Mouse (Mus musculus) urinary bladder, postnatal 4 days (tissue): Measurements from ENCODE around the gene Ms4a14.
A peak's percentile ranks its signal among the peaks of the same experiment; 100 is the strongest.
"Not testable (repeated sequence)": the region's sequence is repeated elsewhere in the genome, so short reads cannot be mapped to it uniquely, and the experiment has no call there.

Source experiments
- DNase-seq, 2 experiments: peaks; one replicate each; pipeline ENCODE4 v3.0.0; 2021 to 2022; ENCODE audit warnings: low spot score in 2 of 2

Gene Ms4a14

DNA sequence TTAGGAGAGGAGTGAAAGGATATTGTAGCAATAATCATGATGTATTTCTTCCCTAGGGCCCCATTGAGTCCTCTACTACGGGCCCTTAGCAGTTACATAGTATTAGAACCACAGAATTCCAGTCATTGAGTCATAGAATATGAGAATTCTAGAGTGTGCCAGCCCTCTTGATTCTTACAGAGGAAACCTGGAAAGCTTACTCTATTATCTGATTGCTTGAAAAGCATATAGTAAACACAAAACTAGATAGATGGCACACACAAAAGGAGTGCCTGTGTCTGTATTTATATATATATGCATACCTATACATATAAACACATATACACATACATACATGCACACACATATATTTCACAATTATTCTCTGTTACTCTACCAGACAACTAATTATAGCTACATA lies at the start of gene Ms4a14:
TSS of gene Ms4a14 (minus strand) at position 101 of the 400 bp plus-strand sequence.
- no peak for DNase-seq

DNA sequence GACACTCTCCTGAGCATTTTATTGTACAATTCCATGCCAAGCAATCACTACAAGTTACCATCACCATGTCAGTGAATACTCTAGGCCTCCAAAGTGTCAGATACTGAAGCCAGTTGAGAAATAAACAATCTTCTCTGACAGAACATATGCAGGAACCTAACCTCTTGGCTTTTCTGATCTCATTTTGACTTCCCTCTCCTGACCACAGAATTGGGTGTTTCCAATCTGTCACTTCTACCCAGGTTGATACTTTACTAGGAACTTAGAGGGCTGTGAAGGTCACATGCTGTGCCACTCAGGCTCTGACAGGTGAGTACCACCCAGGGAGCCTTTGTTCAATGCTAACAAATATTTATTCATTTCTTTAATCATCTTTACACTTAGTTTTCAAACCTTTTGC lies 47.7 kb upstream of the Ms4a14 start:
- DNase-seq = no peak

DNA sequence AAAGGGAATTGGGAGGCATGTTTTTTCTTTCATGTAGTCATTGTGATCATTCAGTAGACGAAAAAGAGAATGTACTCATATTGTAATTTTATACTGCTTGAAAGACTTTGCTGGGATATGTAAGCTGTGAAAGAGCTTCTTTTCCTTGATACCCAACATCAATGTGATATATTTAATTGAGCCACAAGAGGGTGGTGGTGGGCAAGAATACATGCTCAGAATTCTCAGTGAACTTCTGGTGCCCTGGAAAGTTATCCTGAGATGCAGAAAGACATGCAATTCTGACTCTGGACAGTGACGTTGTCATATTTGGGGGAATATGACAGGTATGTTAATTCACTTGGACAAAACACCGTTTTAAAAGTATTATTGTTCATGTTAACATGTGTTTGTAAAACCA lies 45.9 kb upstream of the Ms4a14 start:
- no peak for DNase-seq

DNA sequence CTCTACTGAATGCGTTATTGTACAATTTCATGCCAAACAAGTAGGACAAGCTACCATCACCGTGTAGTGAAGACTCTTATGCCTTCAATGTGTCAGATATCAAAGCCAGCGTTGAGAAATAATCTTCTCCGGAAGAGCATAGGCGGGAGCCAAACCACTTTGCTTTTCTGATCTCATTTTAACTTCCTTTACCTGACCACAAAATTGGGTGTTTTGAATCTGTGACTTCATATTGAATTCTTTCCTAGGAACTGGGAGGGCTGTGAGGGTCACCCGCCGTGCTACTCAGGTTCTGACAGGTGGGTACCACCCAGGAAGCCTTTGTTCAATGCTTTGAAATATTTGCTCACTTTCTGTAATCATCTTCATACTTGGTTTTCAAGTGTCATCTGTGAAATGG lies 41.5 kb upstream of the Ms4a14 start:
- no peak for DNase-seq

DNA sequence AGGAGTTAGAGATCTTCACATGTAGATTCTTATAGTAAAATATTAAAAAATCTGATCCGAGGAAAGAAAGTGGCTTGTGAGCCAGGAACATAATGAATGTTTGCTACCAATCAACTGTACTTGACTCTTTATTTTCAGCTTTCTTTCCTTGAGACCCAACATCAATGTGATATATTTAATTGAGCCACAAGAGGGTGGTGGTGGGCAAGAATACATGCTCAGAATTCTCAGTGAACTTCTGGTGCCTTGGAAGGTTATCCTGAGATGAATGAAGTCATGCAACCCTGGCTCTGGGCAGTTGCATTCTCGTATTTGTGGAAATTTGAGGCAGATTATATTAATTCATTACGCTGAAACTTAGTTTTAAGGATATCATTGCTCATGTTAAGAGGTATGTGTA lies 37.6 kb upstream of the Ms4a14 start:
- no peak for DNase-seq

DNA sequence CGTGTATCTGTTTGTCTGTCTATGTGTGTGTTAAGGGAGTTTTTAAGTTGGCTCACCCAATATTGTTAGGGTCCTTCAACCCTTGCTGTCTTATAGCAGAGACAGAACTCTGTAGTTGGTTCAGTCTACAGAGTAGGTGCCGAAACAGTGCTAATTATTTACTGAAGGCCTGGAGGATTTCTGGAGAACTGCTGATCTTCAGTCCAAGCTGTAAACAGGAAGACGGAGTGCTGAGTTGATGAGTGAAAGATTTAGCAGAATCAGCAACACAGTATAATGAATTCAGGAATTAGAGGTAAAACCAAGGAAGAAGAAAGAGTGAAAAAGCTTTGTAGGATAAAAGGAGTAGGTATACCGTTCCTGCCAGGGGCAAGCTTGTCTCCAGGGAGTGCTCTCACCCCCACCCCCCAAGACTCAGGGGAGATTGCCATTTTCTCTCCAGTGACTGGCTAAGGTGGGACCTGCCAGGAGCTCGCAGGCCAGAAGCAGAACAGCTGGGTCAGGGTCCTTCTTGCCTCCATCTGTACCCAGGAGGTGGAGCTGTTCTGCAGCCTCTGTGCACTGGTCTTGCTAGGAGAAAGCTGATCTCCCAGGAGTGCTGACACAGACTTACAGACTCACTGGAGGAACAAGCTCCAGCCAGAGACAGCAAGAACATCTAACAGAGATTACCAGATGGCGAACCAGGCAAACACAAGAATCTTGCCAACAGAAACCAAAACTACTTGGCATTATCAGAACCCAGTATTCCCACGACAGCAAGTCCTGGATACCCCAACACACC lies 35.6 kb upstream of the Ms4a14 start:
- DNase-seq = peak in 1 of 2 experiments; percentile 18

DNA sequence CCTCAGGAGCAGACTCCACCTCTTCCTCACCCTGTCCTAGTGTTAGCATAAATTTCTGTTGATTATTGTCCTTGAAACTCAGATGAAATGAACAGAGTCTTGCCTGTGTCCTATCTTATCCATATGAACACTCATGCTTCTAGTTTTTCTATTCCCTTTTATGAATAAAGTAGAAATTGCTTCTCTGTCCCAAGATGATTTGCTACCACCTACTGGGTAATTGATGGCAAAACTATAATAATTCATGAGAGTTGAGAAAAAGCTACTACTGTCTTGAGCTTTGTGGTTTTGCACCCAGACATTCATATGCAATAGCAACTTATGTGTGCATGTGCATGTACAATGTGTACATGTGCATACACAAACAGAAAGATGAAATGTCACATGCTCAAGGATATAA lies 29.7 kb upstream of the Ms4a14 start:
- DNase-seq = no peak

DNA sequence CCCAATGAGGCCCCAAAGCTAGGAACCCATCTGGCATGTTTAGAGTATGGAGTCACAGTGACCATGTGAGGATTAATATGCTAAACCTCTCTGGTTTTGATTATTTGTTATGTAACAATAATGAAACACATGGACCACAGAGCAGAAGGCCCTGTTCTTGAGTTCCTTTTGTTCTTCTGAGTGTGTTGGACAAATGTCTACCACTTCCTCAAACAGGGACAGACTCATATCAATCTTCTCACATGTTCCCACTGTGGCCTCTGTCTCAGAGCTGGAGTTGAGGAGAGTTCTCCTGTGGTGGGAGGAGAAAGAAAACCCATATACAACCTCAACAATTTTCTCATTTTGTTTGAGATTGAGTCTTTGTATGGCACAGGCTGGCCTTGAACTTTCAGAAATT lies 28.9 kb upstream of the Ms4a14 start:
- DNase-seq = no peak

DNA sequence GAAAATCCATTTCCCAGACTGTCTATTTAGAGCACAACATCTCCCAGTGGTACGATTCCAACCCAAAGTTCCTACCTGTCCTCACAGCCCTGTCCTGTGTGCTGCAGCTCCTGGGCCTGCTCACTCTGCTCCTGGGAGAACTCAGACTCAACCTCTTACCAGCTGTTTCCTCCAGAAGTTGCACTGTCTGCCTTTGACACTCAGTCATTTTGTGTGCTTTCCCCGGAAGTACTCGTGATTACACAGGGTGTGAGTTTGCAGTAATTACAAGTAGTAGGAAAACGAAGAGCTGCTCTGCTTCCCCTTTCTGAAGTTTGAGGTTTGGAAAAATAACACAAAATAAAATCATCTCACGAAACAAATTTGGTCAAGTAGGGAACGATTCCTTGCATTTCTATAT lies 21.7 kb upstream of the Ms4a14 start, which contains the start of gene Ms4a7:
TSS of gene Ms4a7 (minus strand) at position 215 of the 400 bp plus-strand sequence.
- no peak for DNase-seq

DNA sequence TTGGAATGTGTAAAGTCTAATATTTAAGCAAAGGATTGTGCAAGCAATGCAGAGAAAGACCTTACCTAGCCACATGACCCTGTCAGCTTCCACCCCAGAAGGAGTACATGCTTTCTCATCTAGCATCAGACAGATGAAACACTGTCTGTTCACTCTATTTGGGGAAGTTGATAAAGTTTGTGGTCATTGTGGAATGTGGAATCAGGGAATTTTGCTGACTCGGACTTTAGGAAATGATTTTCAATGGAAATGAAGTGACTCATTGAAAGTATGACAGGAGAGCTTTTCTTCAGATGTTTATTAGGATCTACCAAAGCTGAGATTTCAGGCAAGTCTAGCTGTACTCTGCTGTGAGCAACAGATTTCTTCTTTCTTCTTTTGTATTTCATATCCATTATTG lies 6.9 kb upstream of the Ms4a14 start:
- no peak for DNase-seq

DNA sequence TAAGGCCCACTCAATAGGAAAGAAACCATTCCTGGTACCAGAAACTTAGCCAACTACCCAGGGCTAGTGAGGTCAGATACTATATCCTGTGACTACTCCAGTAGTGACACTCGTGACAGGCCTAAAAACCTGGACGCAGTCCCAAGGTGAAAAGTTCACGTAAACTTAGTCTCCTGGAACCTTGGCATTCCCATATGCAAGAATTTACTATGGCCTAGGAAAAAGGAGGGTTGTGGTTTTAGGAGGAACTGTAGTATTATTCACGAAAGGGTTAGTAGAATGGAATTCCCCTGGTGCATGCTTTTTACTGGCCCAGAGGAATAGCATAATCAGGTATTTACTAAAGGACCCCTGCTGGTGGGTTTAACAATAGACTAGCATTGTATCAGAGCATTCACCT lies 2.5 kb upstream of the Ms4a14 start:
- no peak for DNase-seq

DNA sequence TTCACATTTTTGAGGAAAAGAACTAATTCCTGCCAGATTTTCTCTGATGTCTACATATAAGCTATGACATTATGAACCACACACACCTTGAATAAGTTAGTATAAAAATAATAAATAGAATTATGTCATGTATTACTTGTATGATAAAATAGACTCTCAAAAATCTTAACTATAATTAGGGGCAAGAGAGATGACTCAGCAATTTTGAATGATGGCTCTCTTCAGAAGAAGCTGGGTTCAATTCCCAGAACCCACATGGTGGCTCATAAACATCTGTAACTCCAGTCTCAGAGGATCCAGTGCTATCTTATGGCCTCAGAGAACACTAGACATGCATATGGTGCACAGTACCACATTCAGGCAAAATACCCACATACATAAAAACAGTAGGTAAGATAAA lies 5.4 kb downstream of the Ms4a14 start:
- no peak for DNase-seq

DNA sequence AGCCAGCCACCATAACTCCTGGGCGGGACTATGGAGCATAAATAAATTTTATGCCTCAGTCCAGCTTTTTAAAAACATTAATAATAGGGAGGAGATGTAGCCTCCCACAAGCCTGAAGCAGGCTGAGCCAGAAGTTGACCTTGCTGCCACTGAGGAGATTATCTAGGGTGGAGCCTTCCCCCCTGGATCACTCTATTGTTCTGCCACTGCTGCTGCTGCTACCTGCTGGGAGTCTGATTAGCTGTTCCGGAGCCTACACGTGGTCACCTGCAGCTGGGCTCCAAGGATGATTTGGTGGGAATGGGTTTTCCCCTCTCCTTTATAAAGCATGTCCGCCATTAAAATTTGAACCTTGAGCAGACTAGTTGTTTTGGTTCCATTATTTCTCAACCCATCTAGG lies 14.7 kb downstream of the Ms4a14 start:
- DNase-seq = not testable (repeated sequence)

DNA sequence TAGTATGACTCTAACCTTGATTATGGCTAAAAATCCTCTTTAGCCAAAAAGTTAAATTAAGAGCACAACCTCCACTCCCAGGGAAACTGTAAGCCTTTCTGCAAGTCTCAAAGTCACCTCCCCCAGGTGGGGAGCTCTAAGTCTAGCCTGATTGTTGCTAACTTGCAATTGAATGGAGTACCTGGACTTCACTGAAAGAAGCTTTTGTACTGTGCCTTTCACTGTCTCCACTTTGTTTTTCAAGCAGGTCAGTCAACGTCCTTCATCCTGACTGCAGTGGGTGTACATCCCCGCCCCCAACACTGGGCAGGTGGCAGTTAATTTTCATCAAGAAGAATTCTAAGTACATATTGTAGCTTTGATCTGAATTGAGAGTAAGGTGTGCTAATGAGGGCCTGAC lies 15.3 kb downstream of the Ms4a14 start:
- DNase-seq = no peak

DNA sequence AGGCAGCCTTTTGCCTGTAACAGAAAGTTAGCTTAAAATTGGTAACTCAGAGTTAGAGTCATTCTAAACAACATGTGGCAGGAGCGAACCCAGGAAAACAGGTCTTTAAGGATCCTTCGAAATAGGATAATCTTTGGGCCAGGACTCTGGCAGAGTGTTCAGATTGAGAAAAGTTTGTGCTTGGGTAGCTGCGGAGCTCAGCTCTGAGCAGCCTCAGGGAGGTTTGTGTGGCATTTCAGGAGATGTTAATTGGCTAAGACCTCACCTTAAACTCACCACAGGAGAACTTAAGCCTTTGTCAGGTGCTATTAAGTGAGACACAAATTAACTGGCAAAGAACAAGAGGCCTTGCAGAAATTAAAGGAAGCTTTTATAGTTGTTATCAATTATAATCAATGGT lies 20.6 kb downstream of the Ms4a14 start:
- not testable (repeated sequence) for DNase-seq

DNA sequence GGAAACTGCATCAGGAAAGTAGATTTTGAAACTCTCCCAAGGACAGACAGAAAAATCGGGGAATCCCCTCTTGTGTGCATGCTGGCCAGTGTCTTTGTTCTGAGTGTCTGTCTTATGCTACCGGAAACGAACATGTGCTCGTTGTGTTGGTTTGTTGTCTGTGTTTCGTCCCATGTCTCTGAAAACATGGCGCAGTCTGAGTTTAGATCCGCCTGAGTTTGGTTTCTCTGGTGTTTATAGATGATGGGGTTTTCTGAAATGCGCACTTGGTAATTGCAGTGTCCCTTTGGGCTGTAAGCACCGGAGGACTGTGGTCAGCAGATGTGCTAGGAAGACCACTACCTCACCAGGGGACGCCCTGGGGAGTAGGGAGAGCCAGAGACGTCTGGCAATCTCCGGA lies 21.3 kb downstream of the Ms4a14 start:
- no peak for DNase-seq

DNA sequence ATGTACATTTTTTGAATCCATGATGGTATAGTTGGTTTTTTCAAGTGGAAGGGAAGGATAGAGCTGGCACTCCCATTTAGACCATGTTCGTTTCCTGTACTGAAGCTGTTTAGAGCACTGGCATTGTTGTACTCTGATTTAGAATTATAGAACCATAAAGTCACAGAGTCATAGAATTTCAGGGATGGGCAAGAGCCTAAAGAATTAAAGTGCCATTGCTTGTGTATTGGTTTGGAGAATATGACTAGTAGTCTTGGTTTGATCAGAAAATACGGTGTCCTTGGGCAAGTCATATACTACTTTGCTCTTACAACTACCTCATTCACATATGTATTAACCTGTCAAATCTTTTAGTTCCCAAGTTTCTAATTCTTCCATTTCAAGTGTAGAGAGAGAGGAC lies 30.5 kb downstream of the Ms4a14 start, which contains the start of gene Ms4a5:
TSS of gene Ms4a5 (minus strand) at position 101 of the 400 bp plus-strand sequence.
- no peak for DNase-seq

DNA sequence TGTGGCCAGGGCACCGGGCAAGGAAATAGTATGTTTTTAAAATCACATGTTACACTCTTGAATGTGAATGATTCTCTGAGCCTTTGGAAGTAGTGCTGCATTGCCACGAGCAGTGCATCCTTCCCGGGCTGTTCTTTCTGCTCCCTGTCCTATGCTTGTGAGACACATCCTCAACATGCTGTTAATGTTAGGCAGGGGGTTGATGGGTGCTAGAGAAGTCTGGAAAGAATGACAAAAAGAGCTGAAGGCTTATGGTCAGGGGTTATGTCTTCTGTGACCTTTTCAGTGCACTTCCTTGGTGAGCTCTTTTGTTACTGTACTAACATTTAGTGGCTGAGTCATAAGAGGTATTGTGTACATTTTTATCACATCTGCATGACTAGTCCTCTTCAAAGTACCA lies 34.0 kb downstream of the Ms4a14 start:
- no peak for DNase-seq

DNA sequence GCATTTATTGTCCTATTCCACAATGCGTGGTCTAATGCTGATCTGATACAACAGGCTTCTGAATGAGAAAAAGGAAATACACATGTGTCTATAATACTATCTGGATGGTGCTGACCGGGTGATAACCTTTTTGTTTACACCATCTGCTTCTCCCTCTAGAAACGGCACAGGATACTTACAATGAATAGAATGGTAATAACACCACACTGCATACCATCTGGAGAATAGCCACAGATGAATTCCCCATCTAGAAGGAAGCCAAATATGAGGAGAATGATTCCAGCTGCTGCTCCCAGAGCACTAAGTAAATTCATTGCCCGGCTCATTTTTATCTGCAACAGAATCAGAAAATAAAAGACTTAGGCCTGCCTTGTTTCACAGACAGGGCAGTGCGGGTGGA lies 37.8 kb downstream of the Ms4a14 start:
- no peak for DNase-seq

DNA sequence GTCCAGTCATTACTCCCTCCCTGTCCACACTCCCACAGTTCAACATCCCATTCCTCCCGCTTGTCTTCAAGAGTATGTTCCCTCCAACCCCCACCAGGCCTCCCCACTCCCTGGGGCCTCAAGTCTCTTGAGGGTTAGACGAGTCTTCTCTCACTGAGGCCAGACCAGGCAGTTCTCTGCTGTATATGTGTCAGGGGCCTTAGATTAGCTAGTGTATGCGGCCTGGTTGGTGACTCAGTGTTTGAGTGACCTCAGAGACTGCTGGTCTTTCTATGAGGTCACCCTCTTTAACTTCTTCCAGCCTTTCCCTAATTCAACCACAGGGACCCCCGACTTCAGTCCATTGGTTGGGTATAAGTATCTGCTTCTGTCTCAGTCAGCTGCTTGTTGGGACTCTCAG lies 47.3 kb downstream of the Ms4a14 start:
- no peak for DNase-seq

DNA sequence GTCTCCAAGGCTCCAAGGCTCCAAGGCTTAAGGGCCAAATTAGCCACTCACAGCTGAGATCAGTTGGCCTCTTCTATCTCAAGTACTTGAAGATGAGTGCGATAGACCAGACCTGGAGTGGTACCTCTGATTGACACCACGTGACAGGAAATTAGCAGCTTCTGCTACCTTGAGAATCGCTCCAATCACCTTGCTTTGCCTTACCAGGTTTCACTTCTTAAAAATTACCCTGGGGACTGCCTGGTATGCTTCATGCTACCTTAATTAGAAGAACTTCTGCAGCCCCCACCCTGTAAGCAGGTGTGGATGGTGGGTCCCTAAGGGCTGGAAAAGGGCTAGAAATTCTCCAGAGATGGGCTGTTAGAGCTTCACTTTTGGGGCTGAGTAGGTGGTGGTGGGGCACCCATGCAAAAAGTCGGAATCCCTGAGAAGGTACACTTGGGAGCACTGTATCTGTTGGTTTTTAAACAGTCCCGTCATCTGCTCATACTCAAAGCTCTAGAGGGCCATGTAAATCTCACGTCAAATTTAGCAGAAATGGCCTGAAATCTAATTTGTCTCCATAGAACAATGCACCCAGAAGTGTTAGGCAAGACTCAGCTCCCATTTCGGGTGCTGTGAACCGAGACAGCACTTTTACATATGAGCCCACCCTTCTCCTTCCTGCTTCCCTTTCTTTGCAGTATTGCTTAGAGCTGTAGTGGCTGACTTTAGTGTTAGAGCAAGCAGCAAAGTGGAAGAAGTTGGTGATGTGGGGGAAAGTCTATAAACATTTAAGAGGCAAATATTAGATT lies 48.0 kb downstream of the Ms4a14 start, which contains the start of gene Ms4a1:
TSS of gene Ms4a1 (minus strand) at position 190 of the 794 bp plus-strand sequence.
- no peak for DNase-seq

DNA sequence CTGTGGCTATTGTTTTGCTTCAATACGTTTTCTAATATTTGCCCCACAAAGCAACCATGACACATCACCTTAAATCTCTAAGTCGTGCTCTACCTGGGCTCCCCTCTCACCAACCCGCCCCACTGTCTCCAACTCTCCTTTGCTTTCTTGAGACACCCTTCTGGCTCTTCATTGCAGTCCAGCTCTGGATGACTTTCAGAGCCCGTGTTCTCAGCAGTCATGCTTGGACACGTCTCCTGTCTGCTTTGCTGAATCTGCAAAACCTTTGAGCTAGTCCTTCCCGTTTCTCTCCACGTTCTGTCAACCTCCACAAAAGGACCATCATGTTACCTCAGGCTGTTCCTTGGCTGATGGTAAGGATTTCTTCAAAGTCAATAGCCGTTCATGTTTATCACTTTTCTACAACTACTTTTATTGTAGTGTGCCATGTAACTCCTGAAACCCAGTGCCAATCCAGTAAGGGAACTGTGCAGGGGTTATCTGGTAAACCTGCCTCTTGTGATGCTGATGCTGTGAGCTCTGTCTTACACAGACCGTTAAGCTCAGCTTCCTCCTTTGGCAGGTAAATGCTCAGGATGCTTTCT lies 49.6 kb downstream of the Ms4a14 start:
- no peak for DNase-seq

DNA sequence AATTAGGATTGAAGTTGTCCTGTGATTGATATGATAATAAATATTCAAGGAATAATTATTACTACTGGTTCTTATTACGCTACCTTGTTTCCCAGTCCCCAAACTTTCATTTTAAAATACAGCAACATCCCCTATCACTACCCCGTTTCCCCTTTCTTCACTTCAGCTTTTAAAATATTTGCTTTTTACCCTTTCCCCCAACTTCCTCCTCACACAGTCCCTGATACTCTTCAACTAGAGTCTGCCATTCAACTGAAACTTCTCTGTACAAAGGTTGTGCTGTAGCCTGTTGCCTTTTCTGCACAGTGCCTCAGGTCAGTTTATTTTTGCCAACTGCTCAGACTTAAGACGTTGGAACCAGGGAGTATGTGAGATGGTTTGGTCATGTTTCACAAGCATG lies 50.7 kb downstream of the Ms4a14 start:
- no peak for DNase-seq
